8 mouse cellular contexts compared by ENCODE assay signal in the genomic region with DNA sequence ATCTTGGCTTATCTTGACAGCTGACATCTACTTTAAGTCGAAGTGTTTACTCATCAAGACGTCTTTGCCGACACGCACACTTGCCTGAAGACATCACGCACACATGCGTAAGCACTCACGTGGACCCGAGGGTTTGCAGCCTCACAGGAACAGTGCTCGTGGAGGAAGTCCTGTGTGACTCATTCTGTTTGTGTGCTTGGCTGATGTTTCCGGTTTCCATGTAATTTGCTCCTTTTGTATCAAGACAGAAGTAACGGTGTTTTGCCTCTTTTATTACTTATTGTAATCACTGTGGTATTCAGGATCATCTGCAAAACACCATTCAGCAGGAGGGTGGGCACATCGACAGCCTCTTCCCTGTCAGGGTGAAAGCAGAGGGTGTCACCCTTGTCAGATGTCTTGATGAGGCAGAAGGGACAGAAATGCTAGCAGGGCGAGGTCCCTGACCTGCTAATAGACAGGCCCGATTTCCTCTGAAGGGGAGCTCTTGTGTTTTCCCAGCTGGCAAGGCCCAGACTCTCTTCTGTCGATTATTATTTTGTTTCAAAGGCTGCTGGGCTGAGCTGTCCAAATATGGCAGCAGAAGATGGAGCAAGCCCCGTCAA.
A peak's percentile ranks its signal among the peaks of the same experiment; 100 is the strongest.
DNase-seq lines count a peak whose midpoint lies in the region; ATAC-seq and TF ChIP-seq lines count a peak whose summit lies in the region.

No protein-coding gene starts in this region.

- H3K9me3 ChIP-seq in liver, embryonic 11.5 days (ENCODE audit: control insufficient read depth, low read length): no peaks in the 10 kb centered on the region
- no peaks in the 10 kb centered on the region for H3K9me3 ChIP-seq in heart, embryonic 10.5 days
- H3K9me3 ChIP-seq in intestine, postnatal 0 days (ENCODE audit: control insufficient read depth): no peaks in the 10 kb centered on the region

- 51% methylated on average over 16 of the region's 16 CpGs for WGBS in liver, embryonic 11.5 days
- 47% methylated on average over 16 of the region's 16 CpGs for WGBS in heart, embryonic 10.5 days
- WGBS in intestine, postnatal 0 days: 50% methylated on average over 16 of the region's 16 CpGs

- H3K36me3 ChIP-seq in liver, embryonic 11.5 days (ENCODE audit: control insufficient read depth, insufficient read depth, low read length): no peaks in the 10 kb centered on the region
- no peaks in the 10 kb centered on the region for H3K36me3 ChIP-seq in heart, embryonic 10.5 days
- H3K36me3 ChIP-seq in intestine, postnatal 0 days (ENCODE audit: control insufficient read depth, insufficient read depth): no peaks in the 10 kb centered on the region

- no peak for TF ChIP-seq CTCF in intestine, postnatal 0 days (IDR thresholded peaks at IDR 0.05; ENCODE audit: low read depth)

- peak; percentile 15 for DNase-seq in liver
- no peak for DNase-seq in liver, embryonic 11.5 days (ENCODE audit: low spot score)
- DNase-seq in heart, embryonic 10.5 days (ENCODE audit: low spot score): no peak
- DNase-seq in lung, postnatal 36 days: peak; percentile 80
- peak; percentile 27 for DNase-seq in thymus, postnatal 4 days
- DNase-seq in ovary, postnatal 10 days (ENCODE audit: low spot score): no peak

- no peaks in the 10 kb centered on the region for H3K4me1 ChIP-seq in liver, embryonic 11.5 days (replicated peaks; ENCODE audit: control insufficient read depth, insufficient read depth, low read length)
- peaks cover 38% of the 10 kb centered on the region for H3K4me1 ChIP-seq in heart, embryonic 10.5 days
- no peaks in the 10 kb centered on the region for H3K4me1 ChIP-seq in intestine, postnatal 0 days (replicated peaks; ENCODE audit: control insufficient read depth, insufficient read depth, low read length)

- no peak overlapping the region for H3K4me2 ChIP-seq in liver, embryonic 11.5 days
- no peak overlapping the region for H3K4me2 ChIP-seq in intestine, postnatal 0 days (replicated peaks; ENCODE audit: low read depth)

- ATAC-seq in liver, embryonic 11.5 days (replicated peaks; ENCODE audit: low FRiP score): no peak
- ATAC-seq in activated CD4-positive, CD25-positive, alpha-beta regulatory T cell, adult 4 months: peak; percentile 98
- ATAC-seq in intestine, postnatal 0 days: peak; percentile 24; the same call in 1 of the 2 replicates

- no peaks in the 10 kb centered on the region for H3K27me3 ChIP-seq in liver, embryonic 11.5 days (replicated peaks; ENCODE audit: control insufficient read depth, insufficient read depth, low read length)
- no peaks in the 10 kb centered on the region for H3K27me3 ChIP-seq in heart, embryonic 10.5 days (ENCODE audit: insufficient read depth, poor library complexity, severe bottlenecking)
- no peaks in the 10 kb centered on the region for H3K27me3 ChIP-seq in intestine, postnatal 0 days (replicated peaks; ENCODE audit: control insufficient read depth, insufficient read depth, low read length)

- H3K27ac ChIP-seq in liver, embryonic 11.5 days (ENCODE audit: low read depth, low read length): no peak overlapping the region
- peak overlapping the region; percentile 69; the same call in 1 of the 2 replicates for H3K27ac ChIP-seq in heart, embryonic 10.5 days
- peak overlapping the region; percentile 37; the same call in 1 of the 2 replicates for H3K27ac ChIP-seq in intestine, postnatal 0 days (ENCODE audit: low read depth, low read length)

- no peak overlapping the region for H3K9ac ChIP-seq in liver, embryonic 11.5 days (ENCODE audit: low read depth, low read length)
- H3K9ac ChIP-seq in intestine, postnatal 0 days (ENCODE audit: low read depth, low read length): no peak overlapping the region

- H3K4me3 ChIP-seq in liver, embryonic 11.5 days (ENCODE audit: low read depth, low read length): no peak overlapping the region
- no peak overlapping the region for H3K4me3 ChIP-seq in heart, embryonic 10.5 days
- no peak overlapping the region for H3K4me3 ChIP-seq in intestine, postnatal 0 days (ENCODE audit: low read depth, low read length)

Comparison
In these comparisons a context has a peak if more than half of its experiments do, and no peak if none do; other contexts are left out.
1. DNase-seq: peak in liver (single experiment), lung, postnatal 36 days (single experiment) and thymus, postnatal 4 days (single experiment); none in liver, embryonic 11.5 days (single experiment), heart, embryonic 10.5 days (single experiment) and ovary, postnatal 10 days (single experiment).